Mouse (Mus musculus) cerebellum, adult 9-10 months (tissue): ENCODE data around the gene Rab27a.
"Not testable (repeated sequence)": the region's sequence is repeated elsewhere in the genome, so short reads cannot be mapped to it uniquely, and the experiment has no call there.

Experiments used
- DNase-seq: peaks from one replicate; pipeline ENCODE4 v3.0.0; 2022

Rab27a gene

GRCm38 (mm10) chr9:73094580-73094979, 49.9 kb downstream of the Rab27a start:
- no peak for DNase-seq

- DNase-seq: no peak
Measured at GRCm38 (mm10) chr9:73097898-73098297, 53.2 kb downstream of the Rab27a start.

- no peak for DNase-seq
Measured at GRCm38 (mm10) chr9:73101536-73101935, 56.9 kb downstream of the Rab27a start, which contains the start of gene Khdc3. Khdc3 (plus strand) TSS chr9:73101836.

GRCm38 (mm10) chr9:73102181-73102580, 57.5 kb downstream of the Rab27a start, which contains the start of gene Gm20509:
Gm20509 (plus strand) TSS chr9:73102470.
- no peak for DNase-seq

GRCm38 (mm10) chr9:73103159-73103879, 58.7 kb downstream of the Rab27a start:
- no peak for DNase-seq

- DNase-seq: no peak
Measured at GRCm38 (mm10) chr9:73103880-73104198, 59.2 kb downstream of the Rab27a start.

- DNase-seq: no peak
Measured at GRCm38 (mm10) chr9:73105141-73105540, 60.5 kb downstream of the Rab27a start.

- DNase-seq: no peak
Measured at GRCm38 (mm10) chr9:73105771-73106170, 61.1 kb downstream of the Rab27a start.

GRCm38 (mm10) chr9:73112919-73113906, 68.6 kb downstream of the Rab27a start, which contains the start of gene Rsl24d1:
Rsl24d1 (plus strand) TSS chr9:73113426.
- peak; percentile 90 for DNase-seq

GRCm38 (mm10) chr9:73116704-73117103, 72.0 kb downstream of the Rab27a start:
- not testable (repeated sequence) for DNase-seq

- DNase-seq: no peak
Measured at GRCm38 (mm10) chr9:73118012-73118411, 73.4 kb downstream of the Rab27a start.

GRCm38 (mm10) chr9:73121735-73122134, 77.1 kb downstream of the Rab27a start:
- no peak for DNase-seq

GRCm38 (mm10) chr9:73125043-73125570, 80.5 kb downstream of the Rab27a start:
- no peak for DNase-seq

GRCm38 (mm10) chr9:73127457-73127856, 82.8 kb downstream of the Rab27a start:
- no peak for DNase-seq

- DNase-seq: no peak
Measured at GRCm38 (mm10) chr9:73129875-73130274, 85.2 kb downstream of the Rab27a start.

GRCm38 (mm10) chr9:73130529-73130928, 85.9 kb downstream of the Rab27a start:
- DNase-seq: no peak

- DNase-seq: no peak
Measured at GRCm38 (mm10) chr9:73137341-73137886, 92.8 kb downstream of the Rab27a start.
